Mouse (Mus musculus): ENCODE measurements around the gene Aldh2.

DNA sequence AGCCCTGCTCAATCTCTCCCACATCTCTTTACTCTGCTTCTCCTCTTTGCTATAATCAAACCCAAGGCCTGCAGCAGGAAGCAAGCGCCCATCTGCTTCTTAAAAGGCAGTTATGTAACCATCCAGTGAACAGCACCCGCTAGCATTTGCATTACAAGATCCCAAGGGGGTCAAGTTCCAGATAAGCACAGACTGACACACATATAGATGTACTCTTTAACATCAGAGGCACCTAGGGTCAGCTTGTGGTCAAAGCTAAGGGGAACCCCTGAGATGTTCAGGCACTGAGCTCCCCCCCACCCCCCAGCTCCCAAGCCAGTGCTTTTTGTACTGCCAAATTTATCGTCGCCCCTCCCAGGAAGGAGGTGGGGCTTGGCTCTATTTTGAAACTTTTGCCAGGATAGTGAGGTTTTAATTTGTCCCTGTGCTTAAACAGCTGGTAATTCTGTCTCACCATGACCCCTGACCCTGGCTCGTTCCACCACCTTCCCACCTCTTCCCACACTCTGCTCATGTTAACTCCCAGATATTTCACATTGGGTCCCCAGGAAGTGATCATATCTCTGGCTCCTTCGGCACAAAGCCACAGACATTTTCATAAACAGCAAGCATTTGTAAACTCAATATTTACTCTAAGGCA is 7.1 kb downstream of the Aldh2 start:
- no peak for TF ChIP-seq CTCF (IDR thresholded peaks at IDR 0.05; ENCODE audit: control insufficient read depth, insufficient read depth, insufficient read length)
- TF ChIP-seq MAX (IDR thresholded peaks at IDR 0.05) = no peak
- TF ChIP-seq USF1 (IDR thresholded peaks at IDR 0.05; ENCODE audit: low read depth) = no peak
- TF ChIP-seq MYOG (IDR thresholded peaks at IDR 0.05; ENCODE audit: control insufficient read depth, extremely low read depth, insufficient read length) = no peak
- no peak for TF ChIP-seq MYOD1 (IDR thresholded peaks at IDR 0.05; ENCODE audit: control insufficient read depth, insufficient read length, low read depth)
- no peak for TF ChIP-seq CEBPB (IDR thresholded peaks at IDR 0.05; ENCODE audit: low read depth)
- TF ChIP-seq FOSL1 (IDR thresholded peaks at IDR 0.05; ENCODE audit: insufficient read depth, low read length, poor library complexity, severe bottlenecking) = no peak

All from C2C12 (cell line).